Mouse (Mus musculus): Measurements from ENCODE around the gene Olfr1112. TPM values are rescaled to one million over a fixed set of nuclear protein-coding genes. Genes with fewer than 3 reads are reported as not detected.
"Not testable (repeated sequence)": the region's sequence is repeated elsewhere in the genome, so short reads cannot be mapped to it uniquely, and the experiment has no call there.

The Olfr1112 gene
- polyA plus RNA-seq (2014; fragmentation: Nextera tagmentation; extraction: Ambion mirVana): not detected in 2 replicates

- DNase-seq (ENCODE audit: low spot score): no peak
- H3K9me3 ChIP-seq (replicated peaks; ENCODE audit: control insufficient read depth, low read length): no peaks in the 10 kb centered on the region
- no peak within 1 kb of the TSS for H3K27ac ChIP-seq (ENCODE audit: low read depth, low read length)
- H3K4me3 ChIP-seq (ENCODE audit: low read depth, low read length): no peak within 1 kb of the TSS
- WGBS: 91% methylated on average over 1 of the region's 1 CpGs
- H3K4me1 ChIP-seq (ENCODE audit: control insufficient read depth, insufficient read depth, low read length): no peaks in the 10 kb centered on the region
- H3K27me3 ChIP-seq (replicated peaks; ENCODE audit: control insufficient read depth, insufficient read depth, low read length): no peaks in the 10 kb centered on the region
- H3K4me2 ChIP-seq (ENCODE audit: low read length): no peak within 1 kb of the TSS
- ATAC-seq: no peak
- H3K36me3 ChIP-seq (ENCODE audit: control insufficient read depth, insufficient read depth, low read length): no peaks in the 10 kb centered on the region
- no peak within 1 kb of the TSS for H3K9ac ChIP-seq (ENCODE audit: low read length)
Measured at GRCm38 (mm10) chr2:87187498-87187897, at the start of gene Olfr1112. Gene Olfr1112 (plus strand): TSS chr2:87187798.

- Histone ChIP-seq H3K27ac (ENCODE audit: low read depth, low read length) (no peak within 1 kb of the TSS), H3K27me3 (replicated peaks; ENCODE audit: control insufficient read depth, insufficient read depth, low read length) (no peaks in the 10 kb centered on the region), H3K9me3 (replicated peaks; ENCODE audit: control insufficient read depth, low read length) (no peaks in the 10 kb centered on the region), H3K36me3 (ENCODE audit: control insufficient read depth, insufficient read depth, low read length) (no peaks in the 10 kb centered on the region), H3K9ac (ENCODE audit: low read length) (no peak within 1 kb of the TSS), H3K4me3 (ENCODE audit: low read depth, low read length) (no peak within 1 kb of the TSS), H3K4me2 (ENCODE audit: low read length) (no peak within 1 kb of the TSS), H3K4me1 (ENCODE audit: control insufficient read depth, insufficient read depth, low read length) (no peaks in the 10 kb centered on the region)
- ATAC-seq (no peak), DNase-seq (ENCODE audit: low spot score) (no peak)
- 87% methylated on average over 1 of the region's 1 CpGs for WGBS
Measured at GRCm38 (mm10) chr2:87140200-87140599, 47.4 kb upstream of the Olfr1112 start, which contains the start of gene Olfr1110. Gene Olfr1110 (minus strand): TSS chr2:87140300.

GRCm38 (mm10) chr2:87152524-87152923 is 35.1 kb upstream of the Olfr1112 start, which contains the start of gene Olfr1111:
Gene Olfr1111 (minus strand): TSS chr2:87152624.
- Histone ChIP-seq H3K9ac (ENCODE audit: low read length) (no peak within 1 kb of the TSS), H3K4me1 (ENCODE audit: control insufficient read depth, insufficient read depth, low read length) (no peaks in the 10 kb centered on the region), H3K4me3 (ENCODE audit: low read depth, low read length) (no peak within 1 kb of the TSS), H3K4me2 (ENCODE audit: low read length) (no peak within 1 kb of the TSS), H3K27me3 (replicated peaks; ENCODE audit: control insufficient read depth, insufficient read depth, low read length) (no peaks in the 10 kb centered on the region), H3K9me3 (replicated peaks; ENCODE audit: control insufficient read depth, low read length) (no peaks in the 10 kb centered on the region), H3K27ac (ENCODE audit: low read depth, low read length) (no peak within 1 kb of the TSS), H3K36me3 (ENCODE audit: control insufficient read depth, insufficient read depth, low read length) (no peaks in the 10 kb centered on the region)
- no peak for DNase-seq (ENCODE audit: low spot score)
- no peak for ATAC-seq

- H3K9ac ChIP-seq (ENCODE audit: low read length); H3K27ac ChIP-seq (ENCODE audit: low read depth, low read length); DNase-seq (ENCODE audit: low spot score); H3K36me3 ChIP-seq (ENCODE audit: control insufficient read depth, insufficient read depth, low read length); ATAC-seq; H3K9me3 ChIP-seq (replicated peaks; ENCODE audit: control insufficient read depth, low read length); H3K27me3 ChIP-seq (replicated peaks; ENCODE audit: control insufficient read depth, insufficient read depth, low read length); H3K4me3 ChIP-seq (ENCODE audit: low read depth, low read length); H3K4me2 ChIP-seq (ENCODE audit: low read length); H3K4me1 ChIP-seq (ENCODE audit: control insufficient read depth, insufficient read depth, low read length): not testable (repeated sequence)
- WGBS: 76% methylated on average over 2 of the region's 2 CpGs
Measured at GRCm38 (mm10) chr2:87167731-87168130, 19.9 kb upstream of the Olfr1112 start.

GRCm38 (mm10) chr2:87208670-87209069 is 21.1 kb downstream of the Olfr1112 start, which contains the start of gene Olfr1113:
Gene Olfr1113 (plus strand): TSS chr2:87208970.
- ATAC-seq: no peak
- no peaks in the 10 kb centered on the region for H3K9me3 ChIP-seq (replicated peaks; ENCODE audit: control insufficient read depth, low read length)
- H3K9ac ChIP-seq (ENCODE audit: low read length): no peak within 1 kb of the TSS
- no peak within 1 kb of the TSS for H3K4me2 ChIP-seq (ENCODE audit: low read length)
- H3K4me1 ChIP-seq (ENCODE audit: control insufficient read depth, insufficient read depth, low read length): no peaks in the 10 kb centered on the region
- H3K36me3 ChIP-seq (ENCODE audit: control insufficient read depth, insufficient read depth, low read length): no peaks in the 10 kb centered on the region
- no peak within 1 kb of the TSS for H3K27ac ChIP-seq (ENCODE audit: low read depth, low read length)
- DNase-seq (ENCODE audit: low spot score): no peak
- no peak within 1 kb of the TSS for H3K4me3 ChIP-seq (ENCODE audit: low read depth, low read length)
- WGBS: 89% methylated on average over 2 of the region's 2 CpGs
- H3K27me3 ChIP-seq (replicated peaks; ENCODE audit: control insufficient read depth, insufficient read depth, low read length): no peaks in the 10 kb centered on the region

Other genes with a start within 250 kb of the Olfr1112 start
- gene Olfr1099, start 227.1 kb upstream of the Olfr1112 start, polyA plus RNA-seq (2014; fragmentation: Nextera tagmentation; extraction: Ambion mirVana): not detected in 2 replicates
- not detected in 2 replicates for gene Olfr1100, start 207.8 kb upstream of the Olfr1112 start, polyA plus RNA-seq (2014; fragmentation: Nextera tagmentation; extraction: Ambion mirVana)
- gene Olfr1101, start 196.6 kb upstream of the Olfr1112 start, polyA plus RNA-seq (2014; fragmentation: Nextera tagmentation; extraction: Ambion mirVana): not detected in 2 replicates
- not detected in 2 replicates for gene Olfr1102, start 189.4 kb upstream of the Olfr1112 start, polyA plus RNA-seq (2014; fragmentation: Nextera tagmentation; extraction: Ambion mirVana)
- not detected in 2 replicates for gene Olfr1104, start 160.7 kb upstream of the Olfr1112 start, polyA plus RNA-seq (2014; fragmentation: Nextera tagmentation; extraction: Ambion mirVana)
- not detected in 2 replicates for gene Olfr1105, start 151.3 kb upstream of the Olfr1112 start, polyA plus RNA-seq (2014; fragmentation: Nextera tagmentation; extraction: Ambion mirVana)
- gene Olfr1106, start 135.5 kb upstream of the Olfr1112 start, polyA plus RNA-seq (2014; fragmentation: Nextera tagmentation; extraction: Ambion mirVana): not detected in 2 replicates
- not detected in 2 replicates for gene Olfr1107, start 112.0 kb upstream of the Olfr1112 start, polyA plus RNA-seq (2014; fragmentation: Nextera tagmentation; extraction: Ambion mirVana)
- gene Olfr1109, start 91.8 kb upstream of the Olfr1112 start, polyA plus RNA-seq (2014; fragmentation: Nextera tagmentation; extraction: Ambion mirVana): not detected in 2 replicates
- gene Olfr259, start 73.2 kb upstream of the Olfr1112 start, polyA plus RNA-seq (2014; fragmentation: Nextera tagmentation; extraction: Ambion mirVana): not detected in 2 replicates
- gene Olfr1110, start 47.5 kb upstream of the Olfr1112 start, polyA plus RNA-seq (2014; fragmentation: Nextera tagmentation; extraction: Ambion mirVana): not detected in 2 replicates
- not detected in 2 replicates for gene Olfr1111, start 35.2 kb upstream of the Olfr1112 start, polyA plus RNA-seq (2014; fragmentation: Nextera tagmentation; extraction: Ambion mirVana)
- gene Olfr1113, start 21.2 kb downstream of the Olfr1112 start, polyA plus RNA-seq (2014; fragmentation: Nextera tagmentation; extraction: Ambion mirVana): not detected in 2 replicates
- not detected in 2 replicates for gene Olfr1115, start 60.2 kb downstream of the Olfr1112 start, polyA plus RNA-seq (2014; fragmentation: Nextera tagmentation; extraction: Ambion mirVana)
- not detected in 2 replicates for gene Olfr1116, start 79.7 kb downstream of the Olfr1112 start, polyA plus RNA-seq (2014; fragmentation: Nextera tagmentation; extraction: Ambion mirVana)
- gene Olfr1118, start 119.8 kb downstream of the Olfr1112 start, polyA plus RNA-seq (2014; fragmentation: Nextera tagmentation; extraction: Ambion mirVana): not detected in 2 replicates
- gene Olfr1120, start 167.0 kb downstream of the Olfr1112 start, polyA plus RNA-seq (2014; fragmentation: Nextera tagmentation; extraction: Ambion mirVana): not detected in 2 replicates
- gene Olfr1121, start 182.1 kb downstream of the Olfr1112 start, polyA plus RNA-seq (2014; fragmentation: Nextera tagmentation; extraction: Ambion mirVana): not detected in 2 replicates
- not detected in 2 replicates for gene Olfr1122, start 198.1 kb downstream of the Olfr1112 start, polyA plus RNA-seq (2014; fragmentation: Nextera tagmentation; extraction: Ambion mirVana)
- gene Olfr1123, start 228.8 kb downstream of the Olfr1112 start, polyA plus RNA-seq (2014; fragmentation: Nextera tagmentation; extraction: Ambion mirVana): not detected in 2 replicates
- 0.09 TPM in 1 of 2 replicates, not detected in the other for gene Olfr1124, start 242.5 kb downstream of the Olfr1112 start, polyA plus RNA-seq (2014; fragmentation: Nextera tagmentation; extraction: Ambion mirVana)